Mouse (Mus musculus): ENCODE data around the gene Zfp575. TPM values are rescaled to one million over a fixed set of nuclear protein-coding genes. Genes with fewer than 3 reads are reported as not detected.
A peak's percentile ranks its signal among the peaks of the same experiment; 100 is the strongest.
"Not testable (repeated sequence)": the region's sequence is repeated elsewhere in the genome, so short reads cannot be mapped to it uniquely, and the experiment has no call there.

Gene Zfp575
- polyA plus RNA-seq, 2 experiments, result 0.04 to 0.09 TPM

GRCm38 (mm10) chr7:24628685-24629610 lies 41.5 kb upstream of the Zfp575 start:
- DNase-seq (ENCODE audit: low read depth in 3 of 3, low spot score in 3 of 3) (peak; percentile 62 to 68 (median 67)), ATAC-seq (ENCODE audit: insufficient read depth) (peak; percentile 87)
- 7% methylated on average over 33 of the region's 33 CpGs for WGBS (ENCODE audit: insufficient replicate concordance)
- H3K27me3 ChIP-seq (ENCODE audit: control insufficient read depth, insufficient read depth, low read length), result no peaks in the 10 kb centered on the region
- H3K36me3 ChIP-seq (replicated peaks; ENCODE audit: control insufficient read depth, insufficient read depth, low read depth), result no peaks in the 10 kb centered on the region
- no peaks in the 10 kb centered on the region for H3K9me3 ChIP-seq (ENCODE audit: control insufficient read depth, low read length)
- H3K4me3 ChIP-seq (ENCODE audit: insufficient read depth in 1 of 2, low read depth in 2 of 2, low read length in 2 of 2), result peak overlapping the region; percentile 27 to 46
- no peaks in the 10 kb centered on the region for H3K4me1 ChIP-seq (replicated peaks; ENCODE audit: control insufficient read depth in 2 of 2, insufficient read depth in 2 of 2, low read length in 1 of 2)
- H3K27ac ChIP-seq, result no peak overlapping the region
- TF ChIP-seq EP300 (IDR thresholded peaks at IDR 0.05; ENCODE audit: low read depth) (no peak), CTCF (IDR thresholded peaks at IDR 0.05; ENCODE audit: low read depth) (no peak)
- H3K9ac ChIP-seq (replicated peaks), result no peak overlapping the region; the same call in 1 of the 2 replicates
- peak overlapping the region; percentile 62 for H3K4me2 ChIP-seq (ENCODE audit: low read depth)

DNA sequence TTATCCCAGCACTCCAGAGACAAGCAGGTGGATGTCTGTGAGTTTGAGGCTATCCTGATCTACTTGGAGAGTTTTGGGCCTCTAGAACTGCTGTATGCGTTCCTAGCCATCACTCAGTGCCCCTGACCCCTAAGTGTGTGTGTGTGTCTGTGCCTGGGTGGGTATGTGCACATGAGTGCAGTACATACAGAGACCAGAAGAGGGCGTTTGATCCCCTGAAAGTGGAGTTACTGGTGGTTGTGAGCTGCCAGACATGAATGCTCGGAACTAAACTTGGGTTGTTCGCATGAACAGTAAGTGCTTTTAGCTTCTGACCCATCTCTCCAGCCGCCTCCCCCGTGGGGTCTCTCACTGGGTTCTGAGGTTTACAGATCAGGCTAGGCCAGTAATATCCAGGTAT lies 35.5 kb upstream of the Zfp575 start:
- DNase-seq (ENCODE audit: low read depth in 3 of 3, low spot score in 3 of 3) (no peak), ATAC-seq (ENCODE audit: insufficient read depth) (no peak)
- no peak overlapping the region for H3K4me2 ChIP-seq (ENCODE audit: low read depth)
- no peaks in the 10 kb centered on the region; the same call in 1 of the 2 replicates for H3K9me3 ChIP-seq (ENCODE audit: control insufficient read depth, low read length)
- no peaks in the 10 kb centered on the region for H3K4me1 ChIP-seq (replicated peaks; ENCODE audit: control insufficient read depth in 2 of 2, insufficient read depth in 2 of 2, low read length in 1 of 2)
- H3K27me3 ChIP-seq (ENCODE audit: control insufficient read depth, insufficient read depth, low read length), result no peaks in the 10 kb centered on the region
- TF ChIP-seq EP300 (IDR thresholded peaks at IDR 0.05; ENCODE audit: low read depth) (no peak), CTCF (IDR thresholded peaks at IDR 0.05; ENCODE audit: low read depth) (peak; percentile 42)
- H3K9ac ChIP-seq (replicated peaks), result no peak overlapping the region
- H3K4me3 ChIP-seq (ENCODE audit: insufficient read depth in 1 of 2, low read depth in 2 of 2, low read length in 2 of 2), result no peak overlapping the region
- H3K27ac ChIP-seq, result no peak overlapping the region
- no peaks in the 10 kb centered on the region for H3K36me3 ChIP-seq (replicated peaks; ENCODE audit: control insufficient read depth, insufficient read depth, low read depth)
- 62% methylated on average over 6 of the region's 6 CpGs for WGBS (ENCODE audit: insufficient replicate concordance)

- no peaks in the 10 kb centered on the region for H3K27me3 ChIP-seq (ENCODE audit: control insufficient read depth, insufficient read depth, low read length)
- TF ChIP-seq CTCF (IDR thresholded peaks at IDR 0.05; ENCODE audit: low read depth) (peak; percentile 66), EP300 (IDR thresholded peaks at IDR 0.05; ENCODE audit: low read depth) (no peak)
- no peak overlapping the region for H3K4me2 ChIP-seq (ENCODE audit: low read depth)
- H3K4me1 ChIP-seq (replicated peaks; ENCODE audit: control insufficient read depth in 2 of 2, insufficient read depth in 2 of 2, low read length in 1 of 2), result no peaks in the 10 kb centered on the region
- no peak for DNase-seq (ENCODE audit: low read depth in 3 of 3, low spot score in 3 of 3)
- no peak for ATAC-seq (ENCODE audit: insufficient read depth)
- no peaks in the 10 kb centered on the region; the same call in 1 of the 2 replicates for H3K9me3 ChIP-seq (ENCODE audit: control insufficient read depth, low read length)
- no peak overlapping the region for H3K4me3 ChIP-seq (ENCODE audit: insufficient read depth in 1 of 2, low read depth in 2 of 2, low read length in 2 of 2)
- H3K36me3 ChIP-seq (replicated peaks; ENCODE audit: control insufficient read depth, insufficient read depth, low read depth), result no peaks in the 10 kb centered on the region
- WGBS (ENCODE audit: insufficient replicate concordance), result 64% methylated on average over 3 of the region's 3 CpGs
- H3K9ac ChIP-seq (replicated peaks), result no peak overlapping the region
- H3K27ac ChIP-seq, result no peak overlapping the region
Measured at GRCm38 (mm10) chr7:24621193-24621592, 33.8 kb upstream of the Zfp575 start.

DNA sequence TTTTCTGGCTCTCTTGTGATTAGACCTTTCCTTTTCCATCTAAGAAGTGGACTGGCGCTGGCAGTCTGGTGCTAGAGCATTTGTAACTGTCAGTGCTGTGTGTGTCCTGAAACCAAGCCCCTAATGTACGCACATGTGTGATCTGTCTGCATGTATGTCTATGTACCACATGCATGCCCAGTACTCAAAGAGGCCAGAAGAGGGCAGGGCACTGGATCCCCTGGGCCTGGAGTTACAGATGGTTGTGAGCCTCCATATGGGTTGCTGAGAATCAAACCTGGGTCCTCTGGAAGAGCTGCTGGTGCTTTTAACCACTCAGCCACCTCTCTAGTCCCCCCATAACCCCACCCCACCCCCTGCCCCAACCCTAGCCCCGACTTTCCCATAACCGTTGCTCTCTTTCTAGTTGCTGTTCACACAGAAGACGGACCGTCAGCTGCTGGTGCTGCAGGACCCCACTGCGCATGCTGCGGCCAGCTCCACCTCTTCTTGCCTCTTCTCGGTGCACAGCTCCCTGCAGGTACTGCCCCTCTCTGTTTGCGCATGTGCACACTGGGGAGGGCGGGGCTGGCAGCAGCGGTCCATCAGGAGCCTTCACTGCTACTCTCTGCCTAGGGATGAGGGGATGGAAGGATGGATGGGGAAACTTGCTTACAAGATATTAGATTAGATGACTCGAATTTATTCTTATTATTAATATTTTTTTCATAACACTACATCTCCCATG lies 32.4 kb upstream of the Zfp575 start:
- no peak for ATAC-seq (ENCODE audit: insufficient read depth)

GRCm38 (mm10) chr7:24618374-24618773 lies 30.9 kb upstream of the Zfp575 start:
- not testable (repeated sequence) for H3K4me3 ChIP-seq (ENCODE audit: insufficient read depth in 1 of 2, low read depth in 2 of 2, low read length in 2 of 2); ATAC-seq (ENCODE audit: insufficient read depth); H3K36me3 ChIP-seq (replicated peaks; ENCODE audit: control insufficient read depth, insufficient read depth, low read depth); H3K27ac ChIP-seq; H3K9me3 ChIP-seq (ENCODE audit: control insufficient read depth, low read length); H3K27me3 ChIP-seq (ENCODE audit: control insufficient read depth, insufficient read depth, low read length); DNase-seq (ENCODE audit: low read depth in 3 of 3, low spot score in 3 of 3); H3K9ac ChIP-seq (replicated peaks); H3K4me1 ChIP-seq (replicated peaks; ENCODE audit: control insufficient read depth in 2 of 2, insufficient read depth in 2 of 2, low read length in 1 of 2); H3K4me2 ChIP-seq (ENCODE audit: low read depth)
- 71% methylated on average over 8 of the region's 8 CpGs for WGBS (ENCODE audit: insufficient replicate concordance)

More for the DNA sequence above, 32.4 kb upstream of the Zfp575 start:
- Histone ChIP-seq H3K4me1 (replicated peaks; ENCODE audit: control insufficient read depth in 2 of 2, insufficient read depth in 2 of 2, low read length in 1 of 2) (no peaks in the 10 kb centered on the region), H3K9ac (replicated peaks) (no peak overlapping the region), H3K27ac (no peak overlapping the region), H3K4me3 (ENCODE audit: insufficient read depth in 1 of 2, low read depth in 2 of 2, low read length in 2 of 2) (no peak overlapping the region), H3K36me3 (replicated peaks; ENCODE audit: control insufficient read depth, insufficient read depth, low read depth) (no peaks in the 10 kb centered on the region), H3K9me3 (ENCODE audit: control insufficient read depth, low read length) (no peaks in the 10 kb centered on the region; the same call in 1 of the 2 replicates), H3K4me2 (ENCODE audit: low read depth) (no peak overlapping the region), H3K27me3 (ENCODE audit: control insufficient read depth, insufficient read depth, low read length) (no peaks in the 10 kb centered on the region)
- DNase-seq (ENCODE audit: low read depth in 3 of 3, low spot score in 3 of 3), result no peak
- 73% methylated on average over 13 of the region's 13 CpGs for WGBS (ENCODE audit: insufficient replicate concordance)
- TF ChIP-seq EP300 (IDR thresholded peaks at IDR 0.05; ENCODE audit: low read depth) (no peak), CTCF (IDR thresholded peaks at IDR 0.05; ENCODE audit: low read depth) (peak; percentile 31)

Measured in liver, embryonic 14.5 days (tissue).